Mouse (Mus musculus) forebrain, embryonic 11.5 days (tissue): ENCODE measurements at regions not wholly inside any gene's neighbourhood (a gene's known extent, or its start where the extent isn't known, plus 50 kb on each side); places are given as distances from the start of the nearest gene placed in this dataset.

Experiments used
- ATAC-seq: fragments of 200-750 bp; cut with Nextera tagmentation; replicated peaks from 2 replicates; pipeline ENCODE4 v1.8.0; 2017; ENCODE audit warnings: moderate TSS enrichment; ENCODE audit not compliant: low FRiP score
- DNase-seq: peaks from one replicate; pipeline ENCODE4 v3.0.0-alpha.2; 2017; ENCODE audit warnings: low spot score
- H3K27ac ChIP-seq: fragments of 300-500 bp; sonication (generic); 2 replicates; pipeline ENCODE4 v1.5.1; 2014; ENCODE audit warnings: low read depth, low read length
- H3K27me3 ChIP-seq: fragments of 300-500 bp; sonication (generic); 2 replicates; pipeline ENCODE4 v1.6.1; 2014; ENCODE audit warnings: mild to moderate bottlenecking, low read length, mixed read lengths; ENCODE audit not compliant: control insufficient read depth, insufficient read depth
- H3K36me3 ChIP-seq: fragments of 300-500 bp; sonication (generic); 2 replicates; pipeline ENCODE4 v1.6.1; 2014; ENCODE audit warnings: mild to moderate bottlenecking, low read length, moderate library complexity, mixed read lengths; ENCODE audit not compliant: control insufficient read depth, insufficient read depth
- H3K4me1 ChIP-seq: fragments of 300-500 bp; sonication (generic); replicated peaks from 2 replicates; pipeline ENCODE4 v1.6.1; 2014; ENCODE audit warnings: low read length, mixed read lengths; ENCODE audit not compliant: control insufficient read depth, insufficient read depth
- H3K4me2 ChIP-seq: fragments of 300-500 bp; sonication (generic); 2 replicates; pipeline ENCODE4 v1.6.1; 2014; ENCODE audit warnings: low read depth, mild to moderate bottlenecking, low read length, moderate library complexity, mixed read lengths; ENCODE audit not compliant: severe bottlenecking
- H3K4me3 ChIP-seq: fragments of 300-500 bp; sonication (generic); 2 replicates; pipeline ENCODE4 v1.5.1; 2014; ENCODE audit warnings: low read depth, low read length
- H3K9ac ChIP-seq: fragments of 300-500 bp; sonication (generic); 2 replicates; pipeline ENCODE4 v1.6.1; 2014; ENCODE audit warnings: low read length
- H3K9me3 ChIP-seq: fragments of 300-500 bp; sonication (generic); 2 replicates; pipeline ENCODE4 v1.6.1; 2016; ENCODE audit warnings: low read length, mixed read lengths; ENCODE audit not compliant: control insufficient read depth
- WGBS: fragments of 180-500 bp; shearing (Covaris S2); extraction: QIAGEN DNeasy Blood & Tissue Kit; methylation state at CpG from one replicate; pipeline ENCODE4 v1.1.7; 2014; 5-methylcytosine and 5-hydroxymethylcytosine counted together

DNA sequence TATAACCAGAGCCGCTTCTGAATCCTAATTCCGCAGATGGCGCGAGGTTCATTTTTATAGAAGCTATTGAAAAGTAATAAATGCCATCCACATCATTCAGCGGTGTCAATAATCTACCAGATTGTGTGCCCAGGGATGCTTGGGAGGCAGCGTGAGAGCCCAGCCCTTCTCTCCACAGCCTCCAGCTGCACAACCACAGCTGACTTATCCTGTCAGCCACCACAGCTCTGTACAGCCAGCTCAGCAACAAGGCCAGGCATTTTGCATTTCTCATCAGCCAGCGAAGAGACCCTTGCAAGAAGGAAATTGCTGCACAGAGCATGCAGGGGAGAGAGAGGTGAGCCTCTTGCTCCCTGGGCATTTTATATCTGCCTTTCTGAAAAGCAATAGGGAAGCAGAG is 292.8 kb upstream of the Kif2a start:
- no peaks in the 10 kb centered on the region for H3K9me3 ChIP-seq
- no peak for DNase-seq

DNA sequence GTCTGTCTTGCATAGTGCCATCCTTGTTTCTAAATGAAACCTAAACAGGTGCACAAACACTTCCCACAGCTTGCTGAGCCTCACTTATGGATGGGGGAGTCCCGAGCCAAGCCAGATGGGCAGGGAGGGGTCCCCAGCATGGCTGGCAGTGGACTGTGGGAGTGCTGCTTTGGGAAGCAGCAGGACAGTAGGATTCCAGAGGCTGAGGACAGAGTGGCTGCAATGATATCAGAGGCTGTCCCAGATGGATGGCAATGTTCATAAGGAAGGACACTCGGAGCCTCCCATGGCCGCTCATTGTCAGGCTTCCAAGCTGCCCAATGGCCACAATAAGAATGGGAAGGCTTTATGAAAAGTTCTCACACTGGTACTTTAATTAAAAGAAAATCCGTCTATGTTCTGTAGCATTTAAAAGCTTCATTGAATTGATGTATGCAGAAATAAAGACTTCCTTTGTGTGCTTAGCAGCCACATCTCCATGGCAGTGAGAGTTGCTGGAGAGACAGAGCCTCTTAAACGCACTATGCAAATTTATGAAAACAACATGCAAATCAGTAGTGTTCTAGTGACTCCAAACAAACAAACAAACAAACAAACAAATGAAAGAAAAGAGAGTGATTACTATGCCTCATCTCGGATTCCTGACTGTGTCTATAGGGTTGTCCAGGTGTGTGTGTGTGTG is 287.2 kb upstream of the Kif2a start:
- Histone ChIP-seq H3K36me3 (no peaks in the 10 kb centered on the region), H3K27me3 (no peaks in the 10 kb centered on the region), H3K4me3 (no peak overlapping the region), H3K27ac (no peak overlapping the region), H3K4me2 (no peak overlapping the region), H3K4me1 (0 out of 2 replicates have a peak, but pooled peaks cover 2% of the 10 kb centered on the region), H3K9me3 (no peaks in the 10 kb centered on the region), H3K9ac (no peak overlapping the region)
- DNase-seq (no peak), ATAC-seq (no peak)
- 69% methylated on average over 6 of the region's 6 CpGs for WGBS

More for the DNA sequence above, 292.8 kb upstream of the Kif2a start:
- no peak for ATAC-seq
- H3K4me3 ChIP-seq, result no peak overlapping the region
- H3K4me2 ChIP-seq, result no peak overlapping the region
- 0 out of 2 replicates have a peak, but pooled peaks cover 1% of the 10 kb centered on the region for H3K4me1 ChIP-seq
- no peak overlapping the region for H3K9ac ChIP-seq
- no peak overlapping the region for H3K27ac ChIP-seq
- no peaks in the 10 kb centered on the region for H3K27me3 ChIP-seq
- 95% methylated on average over 7 of the region's 7 CpGs for WGBS
- no peaks in the 10 kb centered on the region for H3K36me3 ChIP-seq

DNA sequence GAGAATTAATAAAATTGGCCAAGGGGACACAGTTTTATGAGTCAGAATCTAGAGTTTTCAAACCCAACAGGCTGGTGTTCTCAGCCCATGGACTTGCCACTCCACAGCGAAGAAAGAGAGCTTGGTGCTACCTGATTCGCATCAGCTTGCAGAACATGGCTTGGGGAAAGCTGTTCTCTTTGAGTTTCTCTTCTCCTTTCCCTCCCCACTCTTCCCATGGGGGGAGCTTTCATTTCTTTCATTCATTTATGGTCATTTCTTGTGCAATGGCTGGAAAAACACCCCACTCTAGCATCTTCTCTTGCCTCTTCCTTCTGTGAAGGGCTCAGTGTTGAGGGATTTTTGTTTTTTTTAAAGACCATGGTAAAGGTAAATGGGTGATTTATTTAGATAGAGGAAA is 286.5 kb upstream of the Kif2a start:
- DNase-seq (no peak), ATAC-seq (no peak)
- Histone ChIP-seq H3K27me3 (no peaks in the 10 kb centered on the region), H3K4me3 (no peak overlapping the region), H3K27ac (no peak overlapping the region), H3K9ac (no peak overlapping the region), H3K4me2 (no peak overlapping the region), H3K36me3 (no peaks in the 10 kb centered on the region), H3K9me3 (no peaks in the 10 kb centered on the region), H3K4me1 (0 out of 2 replicates have a peak, but pooled peaks cover 2% of the 10 kb centered on the region)
- 83% methylated on average over 2 of the region's 2 CpGs for WGBS

- no peak overlapping the region for H3K4me2 ChIP-seq
- no peak overlapping the region for H3K27ac ChIP-seq
- WGBS, result 95% methylated on average over 1 of the region's 1 CpGs
- H3K27me3 ChIP-seq, result no peaks in the 10 kb centered on the region
- H3K9me3 ChIP-seq, result no peaks in the 10 kb centered on the region
- H3K4me1 ChIP-seq, result 0 out of 2 replicates have a peak, but pooled peaks cover 2% of the 10 kb centered on the region
- H3K9ac ChIP-seq, result no peak overlapping the region
- H3K36me3 ChIP-seq, result no peaks in the 10 kb centered on the region
- no peak for DNase-seq
- no peak overlapping the region for H3K4me3 ChIP-seq
- no peak for ATAC-seq
Observed at GRCm38 (mm10) chr13:107306958-107307357, 285.0 kb upstream of the Kif2a start.

GRCm38 (mm10) chr13:107306232-107306631 is 284.3 kb upstream of the Kif2a start:
- H3K9me3 ChIP-seq, result no peaks in the 10 kb centered on the region
- WGBS, result 90% methylated on average over 1 of the region's 1 CpGs
- no peaks in the 10 kb centered on the region for H3K36me3 ChIP-seq

GRCm38 (mm10) chr13:107305738-107306137 is 283.8 kb upstream of the Kif2a start:
- no peaks in the 10 kb centered on the region for H3K36me3 ChIP-seq
- ATAC-seq (no peak), DNase-seq (no peak)
- H3K4me1 ChIP-seq, result 0 out of 2 replicates have a peak, but pooled peaks cover 2% of the 10 kb centered on the region
- no peak overlapping the region for H3K27ac ChIP-seq
- no peaks in the 10 kb centered on the region for H3K27me3 ChIP-seq
- no peak overlapping the region for H3K4me3 ChIP-seq
- H3K4me2 ChIP-seq, result no peak overlapping the region
- no peaks in the 10 kb centered on the region for H3K9me3 ChIP-seq
- 86% methylated on average over 1 of the region's 1 CpGs for WGBS
- no peak overlapping the region for H3K9ac ChIP-seq

More at GRCm38 (mm10) chr13:107306232-107306631, 284.3 kb upstream of the Kif2a start:
- DNase-seq (no peak), ATAC-seq (no peak)
- Histone ChIP-seq H3K9ac (no peak overlapping the region), H3K27ac (no peak overlapping the region), H3K4me1 (0 out of 2 replicates have a peak, but pooled peaks cover 2% of the 10 kb centered on the region), H3K27me3 (no peaks in the 10 kb centered on the region), H3K4me2 (no peak overlapping the region), H3K4me3 (no peak overlapping the region)

DNA sequence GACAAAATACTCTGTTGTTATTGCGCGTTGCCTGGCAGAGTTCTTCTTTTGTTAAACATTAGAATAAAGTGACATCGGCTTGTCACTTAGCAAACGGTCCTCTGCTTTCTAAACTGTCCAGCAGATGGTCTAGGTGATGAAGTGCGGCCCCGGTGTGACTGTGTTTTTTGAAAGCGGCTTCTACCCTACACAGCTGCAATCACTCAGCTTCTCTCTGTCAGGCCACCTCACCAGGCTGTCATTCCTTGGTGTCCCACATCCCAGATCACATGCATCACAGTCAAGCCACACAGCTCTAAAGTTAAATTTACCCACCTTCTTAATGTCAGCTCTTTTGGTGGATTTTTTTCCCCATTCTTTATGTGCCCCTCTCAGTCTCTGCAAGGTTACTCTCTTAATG is 282.0 kb upstream of the Kif2a start:
- Histone ChIP-seq H3K4me2 (no peak overlapping the region), H3K36me3 (no peaks in the 10 kb centered on the region), H3K27me3 (no peaks in the 10 kb centered on the region), H3K4me3 (no peak overlapping the region), H3K27ac (no peak overlapping the region), H3K9me3 (no peaks in the 10 kb centered on the region), H3K4me1 (no peaks in the 10 kb centered on the region), H3K9ac (no peak overlapping the region)
- ATAC-seq (no peak), DNase-seq (no peak)
- 85% methylated on average over 7 of the region's 7 CpGs for WGBS

GRCm38 (mm10) chr13:107303322-107303721 is 281.4 kb upstream of the Kif2a start:
- WGBS, result 79% methylated on average over 5 of the region's 5 CpGs
- H3K36me3 ChIP-seq, result no peaks in the 10 kb centered on the region
- no peak overlapping the region for H3K9ac ChIP-seq
- H3K4me3 ChIP-seq, result no peak overlapping the region
- DNase-seq (no peak), ATAC-seq (no peak)
- no peak overlapping the region for H3K4me2 ChIP-seq
- no peaks in the 10 kb centered on the region for H3K4me1 ChIP-seq
- H3K27ac ChIP-seq, result no peak overlapping the region
- no peaks in the 10 kb centered on the region for H3K9me3 ChIP-seq
- no peaks in the 10 kb centered on the region for H3K27me3 ChIP-seq

DNA sequence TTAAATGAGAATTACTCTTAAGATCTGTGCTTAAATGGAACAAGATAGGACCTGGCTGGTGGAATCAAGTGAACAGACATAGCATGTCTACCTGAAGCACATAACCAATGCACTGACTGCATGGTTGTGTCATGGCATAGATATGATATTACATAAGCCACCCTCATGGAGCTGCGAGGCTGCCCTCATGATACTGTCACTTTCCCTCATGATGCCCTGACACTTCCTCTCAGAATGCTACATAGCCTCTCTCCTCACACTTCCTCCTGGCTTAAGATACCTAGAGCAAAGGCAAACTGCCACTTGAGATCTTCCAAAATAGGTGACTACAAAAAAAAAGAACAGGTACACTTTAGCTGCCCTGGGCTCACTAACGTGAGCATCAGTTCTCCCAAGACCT is 278.9 kb upstream of the Kif2a start:
- H3K4me2 ChIP-seq, result no peak overlapping the region
- H3K27ac ChIP-seq, result no peak overlapping the region
- H3K36me3 ChIP-seq, result no peaks in the 10 kb centered on the region
- no peak overlapping the region for H3K9ac ChIP-seq
- H3K4me1 ChIP-seq, result no peaks in the 10 kb centered on the region
- no peak for DNase-seq
- no peaks in the 10 kb centered on the region for H3K9me3 ChIP-seq
- 93% methylated on average over 2 of the region's 2 CpGs for WGBS
- no peaks in the 10 kb centered on the region for H3K27me3 ChIP-seq
- ATAC-seq, result no peak
- no peak overlapping the region for H3K4me3 ChIP-seq
